Mouse (Mus musculus) forebrain, embryonic 16.5 days (tissue): ENCODE measurements around the gene Rab6b. TPM values are rescaled to one million over a fixed set of nuclear protein-coding genes. Genes with fewer than 3 reads are reported as not detected.

Source experiments
- ATAC-seq: fragments of 200-750 bp; cut with Nextera tagmentation; 2 replicates; pipeline ENCODE4 v1.8.0; 2017; ENCODE audit warnings: mild to moderate bottlenecking, moderate library complexity
- H3K27ac ChIP-seq: fragments of 300-500 bp; sonication (generic); 2 replicates; pipeline ENCODE4 v1.5.1; 2014; ENCODE audit warnings: low read length, control low read depth
- H3K27me3 ChIP-seq: fragments of 300-500 bp; sonication (generic); replicated peaks from 2 replicates; pipeline ENCODE4 v1.6.1; 2014; ENCODE audit warnings: low read length; ENCODE audit not compliant: control insufficient read depth, insufficient read depth
- H3K36me3 ChIP-seq: fragments of 300-500 bp; sonication (generic); 2 replicates; pipeline ENCODE4 v1.6.1; 2014; ENCODE audit not compliant: control insufficient read depth, insufficient read depth
- H3K4me1 ChIP-seq: fragments of 300-500 bp; sonication (generic); replicated peaks from 2 replicates; pipeline ENCODE4 v1.6.1; 2014; ENCODE audit warnings: low read length; ENCODE audit not compliant: control insufficient read depth, insufficient read depth
- H3K4me2 ChIP-seq: fragments of 300-500 bp; sonication (generic); 2 replicates; pipeline ENCODE4 v1.6.1; 2014; ENCODE audit warnings: mild to moderate bottlenecking, low read length, control low read depth
- H3K4me3 ChIP-seq: fragments of 300-500 bp; sonication (generic); replicated peaks from 2 replicates; pipeline ENCODE4 v1.5.1; 2014; ENCODE audit warnings: mild to moderate bottlenecking, low read length, control low read depth
- H3K9ac ChIP-seq: fragments of 300-500 bp; sonication (generic); replicated peaks from 2 replicates; pipeline ENCODE4 v1.6.1; 2014; ENCODE audit warnings: low read depth, low read length, control low read depth
- H3K9me3 ChIP-seq: fragments of 300-500 bp; sonication (generic); 2 replicates; pipeline ENCODE4 v1.6.1; 2016; ENCODE audit warnings: low read length; ENCODE audit not compliant: control insufficient read depth
- WGBS: fragments of 180-500 bp; shearing (Covaris S2); extraction: QIAGEN DNeasy Blood & Tissue Kit; methylation state at CpG from one replicate; pipeline ENCODE4 v1.1.7; 2014; 5-methylcytosine and 5-hydroxymethylcytosine counted together
- polyA plus RNA-seq: library from polyadenylated mRNA; unstranded; fragments of >200 nt; fragmentation: Nextera tagmentation; extraction: Ambion mirVana; gene quantifications from 2 replicates; pipeline ENCODE4 v1.2.1, GENCODE M21; 2015

The Rab6b gene
- polyA plus RNA-seq, 1 experiment from 2014 or later = 77.9 TPM

DNA sequence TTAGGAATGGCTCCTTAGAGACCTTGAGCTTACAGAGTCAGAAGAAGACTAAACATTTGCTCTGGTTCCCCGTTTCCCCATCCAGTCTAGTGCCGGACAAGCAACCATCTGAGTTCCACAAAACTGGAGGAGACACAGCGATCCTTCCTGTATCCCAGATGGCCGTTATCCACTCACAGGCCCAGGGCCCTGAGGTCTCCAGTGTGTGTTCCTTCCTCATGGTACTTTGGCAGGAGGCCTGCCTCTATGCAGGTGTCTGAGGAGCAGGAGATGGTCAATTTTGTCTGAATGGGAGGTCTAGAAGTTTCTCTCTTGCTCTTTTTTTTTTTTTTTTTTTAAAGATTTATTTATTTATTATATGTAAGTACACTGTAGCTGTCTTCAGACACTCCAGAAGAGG lies 13.2 kb downstream of the Rab6b start:
- Histone ChIP-seq H3K4me3 (no peak overlapping the region), H3K4me2 (no peak overlapping the region), H3K9me3 (no peaks in the 10 kb centered on the region), H3K9ac (no peak overlapping the region), H3K27me3 (no peaks in the 10 kb centered on the region), H3K4me1 (no peaks in the 10 kb centered on the region), H3K36me3 (peaks cover 2% of the 10 kb centered on the region; the same call in 1 of the 2 replicates), H3K27ac (no peak overlapping the region)
- no peak for ATAC-seq
- WGBS = 94% methylated on average over 4 of the region's 4 CpGs

DNA sequence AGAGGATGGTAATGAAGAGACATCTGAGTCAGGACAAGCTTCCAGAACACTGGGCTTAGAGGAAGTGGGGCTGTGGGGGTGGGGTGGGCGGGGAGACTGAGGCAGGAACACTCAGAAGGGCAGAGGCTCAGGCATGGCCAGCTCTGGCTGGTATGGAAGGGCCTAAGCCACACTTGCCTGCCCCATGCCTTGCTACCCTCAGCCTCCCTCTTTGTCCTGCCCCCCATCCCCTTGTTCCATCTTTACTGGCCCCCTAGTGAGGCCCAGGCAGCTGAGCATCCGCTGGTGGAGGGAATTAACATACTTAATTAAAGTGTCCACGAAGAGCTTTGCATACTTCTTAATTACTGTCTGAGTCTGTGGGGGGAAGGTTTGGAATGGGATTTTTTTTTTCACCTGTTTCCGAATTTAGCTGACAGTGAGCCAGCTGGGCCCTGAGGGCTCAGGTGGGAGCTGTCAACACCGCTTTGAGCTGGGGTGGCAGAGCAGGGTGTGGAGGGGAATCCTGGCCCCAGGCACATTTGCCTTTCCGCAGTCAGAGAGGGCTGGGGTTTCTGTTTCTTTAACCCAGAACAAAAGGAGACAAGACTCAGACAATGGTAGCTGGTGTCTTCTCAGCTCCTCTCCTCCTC lies 22.0 kb downstream of the Rab6b start:
- H3K27me3 ChIP-seq = no peaks in the 10 kb centered on the region
- H3K27ac ChIP-seq = peak overlapping the region; percentile 53
- ATAC-seq = peak; percentile 47
- H3K4me2 ChIP-seq = no peak overlapping the region
- WGBS = 20% methylated on average over 6 of the region's 6 CpGs
- H3K9me3 ChIP-seq = no peaks in the 10 kb centered on the region
- H3K9ac ChIP-seq = 0 out of 2 replicates have a peak overlapping the region, but pooled peaks have one; percentile 17
- peaks cover 2% of the 10 kb centered on the region; the same call in 1 of the 2 replicates for H3K36me3 ChIP-seq
- H3K4me3 ChIP-seq = no peak overlapping the region
- peaks cover 20% of the 10 kb centered on the region for H3K4me1 ChIP-seq

GRCm38 (mm10) chr9:103134450-103135030 lies 23.0 kb downstream of the Rab6b start:
- Histone ChIP-seq H3K4me2 (no peak overlapping the region), H3K4me1 (peaks cover 20% of the 10 kb centered on the region), H3K9ac (0 out of 2 replicates have a peak overlapping the region, but pooled peaks have one; percentile 17), H3K9me3 (no peaks in the 10 kb centered on the region), H3K27me3 (no peaks in the 10 kb centered on the region), H3K27ac (no peak overlapping the region), H3K36me3 (no peaks in the 10 kb centered on the region), H3K4me3 (no peak overlapping the region)
- 56% methylated on average over 9 of the region's 9 CpGs for WGBS
- ATAC-seq = no peak

DNA sequence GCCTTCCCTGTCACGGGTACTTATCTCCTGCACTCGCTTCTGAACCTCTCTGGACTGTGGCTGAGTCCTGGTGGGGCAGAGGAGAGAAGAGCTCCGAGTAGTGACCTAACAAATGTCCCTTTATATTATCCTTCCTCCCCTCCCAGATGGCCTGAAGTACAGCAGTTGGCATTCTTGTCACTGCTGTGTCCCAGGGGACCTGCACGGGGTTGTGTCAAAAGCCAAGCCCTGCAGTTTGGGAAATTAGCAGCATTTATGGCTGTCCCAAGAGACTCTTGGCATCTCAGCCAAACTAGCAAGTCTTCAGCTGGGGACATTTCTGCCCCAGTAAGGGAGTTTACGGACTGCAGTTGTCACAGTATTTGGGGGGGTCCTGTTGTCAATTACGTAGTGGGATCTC lies 27.9 kb downstream of the Rab6b start:
- H3K27me3 ChIP-seq = no peaks in the 10 kb centered on the region
- no peak overlapping the region for H3K4me2 ChIP-seq
- peaks cover 3% of the 10 kb centered on the region; the same call in 1 of the 2 replicates for H3K36me3 ChIP-seq
- H3K4me1 ChIP-seq = peaks cover 3% of the 10 kb centered on the region
- no peak overlapping the region for H3K9ac ChIP-seq
- H3K4me3 ChIP-seq = no peak overlapping the region
- no peak overlapping the region for H3K27ac ChIP-seq
- ATAC-seq = no peak
- WGBS = 85% methylated on average over 6 of the region's 6 CpGs
- no peaks in the 10 kb centered on the region for H3K9me3 ChIP-seq

- H3K4me3 ChIP-seq = no peak overlapping the region
- no peak overlapping the region for H3K4me2 ChIP-seq
- H3K4me1 ChIP-seq = peaks cover 8% of the 10 kb centered on the region
- peaks cover 3% of the 10 kb centered on the region; the same call in 1 of the 2 replicates for H3K36me3 ChIP-seq
- H3K27me3 ChIP-seq = no peaks in the 10 kb centered on the region
- WGBS = 90% methylated on average over 6 of the region's 6 CpGs
- H3K9ac ChIP-seq = no peak overlapping the region
- ATAC-seq = no peak
- no peak overlapping the region for H3K27ac ChIP-seq
- H3K9me3 ChIP-seq = no peaks in the 10 kb centered on the region
These were observed 28.8 kb downstream of the Rab6b start for GRCm38 (mm10) chr9:103140384-103140783.

- no peaks in the 10 kb centered on the region for H3K9me3 ChIP-seq
- H3K27ac ChIP-seq = no peak overlapping the region
- H3K27me3 ChIP-seq = no peaks in the 10 kb centered on the region
- H3K36me3 ChIP-seq = peaks cover 3% of the 10 kb centered on the region; the same call in 1 of the 2 replicates
- H3K9ac ChIP-seq = no peak overlapping the region
- no peak overlapping the region for H3K4me2 ChIP-seq
- 93% methylated on average over 7 of the region's 7 CpGs for WGBS
- H3K4me1 ChIP-seq = peaks cover 16% of the 10 kb centered on the region
- ATAC-seq = no peak
- no peak overlapping the region for H3K4me3 ChIP-seq
These were observed 29.7 kb downstream of the Rab6b start for GRCm38 (mm10) chr9:103141266-103141665.

- Histone ChIP-seq H3K36me3 (peaks cover 3% of the 10 kb centered on the region; the same call in 1 of the 2 replicates), H3K4me2 (no peak overlapping the region), H3K27ac (no peak overlapping the region), H3K4me3 (no peak overlapping the region), H3K9ac (no peak overlapping the region), H3K4me1 (peaks cover 37% of the 10 kb centered on the region), H3K27me3 (no peaks in the 10 kb centered on the region), H3K9me3 (no peaks in the 10 kb centered on the region)
- WGBS = 66% methylated on average over 4 of the region's 4 CpGs
- no peak for ATAC-seq
These were observed 32.3 kb downstream of the Rab6b start for GRCm38 (mm10) chr9:103143881-103144280.

DNA sequence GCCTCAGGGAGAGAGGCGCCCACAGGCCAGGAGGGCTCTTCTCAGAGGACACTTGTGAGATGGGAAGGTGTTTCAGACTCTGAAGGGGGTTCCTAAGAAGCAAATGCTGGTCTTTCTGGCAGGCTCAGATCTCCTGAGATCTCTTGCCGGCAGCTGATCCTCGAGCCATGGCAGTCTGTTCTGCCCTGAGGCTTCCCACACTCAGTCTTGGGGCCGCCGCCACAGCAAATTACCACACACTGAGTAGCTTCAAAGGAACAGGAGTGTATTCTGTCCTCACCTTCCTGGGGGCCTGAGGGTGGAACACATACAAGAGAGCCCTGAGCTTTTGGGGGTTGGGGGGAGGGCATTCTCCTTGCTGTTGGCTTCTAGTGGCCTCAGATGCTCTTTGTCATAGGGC lies 33.8 kb downstream of the Rab6b start:
- WGBS = 49% methylated on average over 5 of the region's 5 CpGs
- Histone ChIP-seq H3K4me3 (no peak overlapping the region), H3K27me3 (no peaks in the 10 kb centered on the region), H3K4me1 (peaks cover 37% of the 10 kb centered on the region), H3K36me3 (peaks cover 3% of the 10 kb centered on the region; the same call in 1 of the 2 replicates), H3K4me2 (no peak overlapping the region), H3K27ac (no peak overlapping the region), H3K9ac (no peak overlapping the region; the same call in 1 of the 2 replicates), H3K9me3 (no peaks in the 10 kb centered on the region)
- ATAC-seq = no peak

- Histone ChIP-seq H3K4me3 (no peak overlapping the region), H3K9me3 (no peaks in the 10 kb centered on the region), H3K4me2 (no peak overlapping the region; the same call in 1 of the 2 replicates), H3K27me3 (no peaks in the 10 kb centered on the region), H3K27ac (peak overlapping the region; percentile 53), H3K9ac (no peak overlapping the region), H3K36me3 (peaks cover 3% of the 10 kb centered on the region; the same call in 1 of the 2 replicates), H3K4me1 (peaks cover 37% of the 10 kb centered on the region)
- peak; percentile 31 for ATAC-seq
- WGBS = 45% methylated on average over 10 of the region's 10 CpGs
These were observed 34.7 kb downstream of the Rab6b start for GRCm38 (mm10) chr9:103146257-103146656.
